Mouse (Mus musculus): ENCODE measurements around the gene Klrb1.

DNA sequence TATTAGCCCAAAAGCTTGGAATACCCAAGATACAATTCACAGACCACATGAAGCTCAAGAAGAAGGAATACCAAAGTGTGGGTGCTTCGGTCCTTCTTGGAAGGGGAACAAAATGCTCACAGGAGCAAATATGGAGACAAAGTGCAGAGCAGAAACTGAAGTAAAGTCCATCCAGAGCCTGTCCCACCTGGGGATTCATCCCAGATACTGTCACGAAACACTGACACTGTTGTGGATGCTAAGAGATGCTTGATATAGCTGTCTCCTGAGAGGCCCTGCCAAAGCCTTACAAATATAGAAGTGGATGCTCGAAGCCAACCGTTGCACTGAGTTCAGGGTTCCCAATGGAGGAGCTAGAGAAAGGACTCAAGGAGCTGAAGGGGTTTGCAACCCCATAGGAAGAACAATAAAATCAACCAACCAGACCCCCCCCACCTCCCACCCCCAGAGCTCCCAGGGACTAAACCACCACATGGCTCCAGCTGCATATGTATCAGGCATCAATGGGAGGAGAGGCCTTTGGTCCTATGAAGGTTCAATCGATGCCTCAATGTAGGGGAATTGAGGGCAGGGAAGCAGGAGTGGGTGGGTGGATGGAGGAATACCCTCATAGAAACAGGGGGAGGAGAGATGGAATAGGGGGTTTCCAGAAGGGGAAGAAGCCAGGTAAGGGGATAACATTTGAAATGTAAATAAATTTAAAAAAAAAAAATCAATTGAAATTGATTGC lies 36.5 kb upstream of the Klrb1 start:
- TF ChIP-seq HCFC1 (IDR thresholded peaks at IDR 0.05; ENCODE audit: borderline replicate concordance, insufficient read depth, low read length): no peak
- TF ChIP-seq CHD2 (IDR thresholded peaks at IDR 0.05; ENCODE audit: low read depth, low read length): no peak
- TF ChIP-seq ZC3H11A (IDR thresholded peaks at IDR 0.05; ENCODE audit: borderline replicate concordance, low read depth, low read length): no peak

Data from ES-E14 (cell line).